Mouse (Mus musculus) CH12.LX (cell line): ENCODE measurements around the gene B3glct.

Experiments
- EP300 ChIP-seq: IDR thresholded peaks from 2 replicates; pipeline ENCODE4 v1.6.1; 2011; ENCODE audit warnings: low read length, improper control_type of control experiment
- POLR2A ChIP-seq: IDR thresholded peaks from 2 replicates; pipeline ENCODE4 v1.6.1; 2011; ENCODE audit warnings: low read depth, mild to moderate bottlenecking, improper control_type of control experiment, low read length
- USF1 ChIP-seq: IDR thresholded peaks from 2 replicates; pipeline ENCODE4 v1.6.1; 2014; ENCODE audit warnings: low read depth, mild to moderate bottlenecking, inconsistent platforms, low read length, improper control_type of control experiment

GRCm38 (mm10) chr5:149711545-149711944 lies 33.5 kb downstream of the B3glct start:
- TF ChIP-seq POLR2A: no peak
- TF ChIP-seq EP300: no peak
- TF ChIP-seq USF1: no peak
